Mouse (Mus musculus) E14TG2a.4 (cell line): ENCODE data around the gene Fam81a.

ENCODE experiments used
- H3K27me3 ChIP-seq: 2 replicates; pipeline ENCODE4 v1.6.1; 2014; ENCODE audit warnings: low read length, control low read depth; ENCODE audit not compliant: insufficient read depth
- H3K36me3 ChIP-seq: 2 replicates; pipeline ENCODE4 v1.6.1; 2014; ENCODE audit warnings: low read length, control low read depth; ENCODE audit not compliant: insufficient read depth
- H3K4me1 ChIP-seq: replicated peaks from 2 replicates; pipeline ENCODE4 v1.6.1; 2014; ENCODE audit warnings: low read depth, low read length, control low read depth
- H3K4me3 ChIP-seq: replicated peaks from 2 replicates; pipeline ENCODE4 v1.5.1; 2014; ENCODE audit warnings: mild to moderate bottlenecking, low read length
- H3K9me3 ChIP-seq: 2 replicates; pipeline ENCODE4 v1.6.1; 2014; ENCODE audit warnings: low read length, control low read depth
- CTCF ChIP-seq: conservative IDR thresholded peaks from 2 replicates; pipeline ENCODE4 v1.5.1; 2014; ENCODE audit warnings: low read length
- NANOG ChIP-seq: IDR thresholded peaks from 2 replicates; pipeline ENCODE4 v1.6.1; 2014; ENCODE audit warnings: borderline replicate concordance, low read length, mixed read lengths
- POU5F1 ChIP-seq: IDR thresholded peaks from 2 replicates; pipeline ENCODE4 v1.6.1; 2014; ENCODE audit warnings: low read length, borderline replicate concordance

The Fam81a gene

GRCm38 (mm10) chr9:70097542-70097941 is 44.8 kb downstream of the Fam81a start:
- TF ChIP-seq CTCF (no peak), POU5F1 (no peak), NANOG (no peak)
- Histone ChIP-seq H3K27me3 (no peaks in the 10 kb centered on the region; the same call in 1 of the 2 replicates), H3K36me3 (peaks cover 16% of the 10 kb centered on the region; the same call in 1 of the 2 replicates), H3K4me1 (peaks cover 3% of the 10 kb centered on the region), H3K9me3 (peaks cover 14% of the 10 kb centered on the region), H3K4me3 (no peak overlapping the region)

- H3K36me3 ChIP-seq = peaks cover 21% of the 10 kb centered on the region; the same call in 1 of the 2 replicates
- H3K4me3 ChIP-seq = no peak overlapping the region
- peaks cover 14% of the 10 kb centered on the region for H3K9me3 ChIP-seq
- no peaks in the 10 kb centered on the region; the same call in 1 of the 2 replicates for H3K27me3 ChIP-seq
- no peak for TF ChIP-seq CTCF
- 0 out of 2 replicates have a peak, but pooled peaks cover 7% of the 10 kb centered on the region for H3K4me1 ChIP-seq
Observed at GRCm38 (mm10) chr9:70095016-70095415, 47.3 kb downstream of the Fam81a start.

- H3K9me3 ChIP-seq = peaks cover 5% of the 10 kb centered on the region; the same call in 1 of the 2 replicates
- H3K4me3 ChIP-seq = no peak overlapping the region
- H3K27me3 ChIP-seq = no peaks in the 10 kb centered on the region
- peaks cover 45% of the 10 kb centered on the region for H3K4me1 ChIP-seq
- no peak for TF ChIP-seq POU5F1
- TF ChIP-seq NANOG = no peak
- TF ChIP-seq CTCF = no peak
- H3K36me3 ChIP-seq = peaks cover 12% of the 10 kb centered on the region; the same call in 1 of the 2 replicates
Observed at GRCm38 (mm10) chr9:70090541-70090940, 51.8 kb downstream of the Fam81a start.

- Histone ChIP-seq H3K4me3 (peak overlapping the region; percentile 24), H3K4me1 (peaks cover 48% of the 10 kb centered on the region), H3K27me3 (no peaks in the 10 kb centered on the region), H3K36me3 (peaks cover 12% of the 10 kb centered on the region; the same call in 1 of the 2 replicates), H3K9me3 (peaks cover 19% of the 10 kb centered on the region)
- TF ChIP-seq CTCF (no peak), POU5F1 (no peak), NANOG (no peak)
Observed at GRCm38 (mm10) chr9:70088786-70089096, 53.6 kb downstream of the Fam81a start.

- Histone ChIP-seq H3K4me3 (peak overlapping the region; percentile 24; the same call in 1 of the 2 replicates), H3K4me1 (peaks cover 49% of the 10 kb centered on the region), H3K36me3 (peaks cover 9% of the 10 kb centered on the region; the same call in 1 of the 2 replicates), H3K9me3 (peaks cover 19% of the 10 kb centered on the region), H3K27me3 (no peaks in the 10 kb centered on the region)
- TF ChIP-seq NANOG (no peak), POU5F1 (no peak), CTCF (no peak)
Observed at GRCm38 (mm10) chr9:70088041-70088785, 54.1 kb downstream of the Fam81a start.

GRCm38 (mm10) chr9:70087379-70087778 is 55.0 kb downstream of the Fam81a start:
- Histone ChIP-seq H3K36me3 (peaks cover 4% of the 10 kb centered on the region; the same call in 1 of the 2 replicates), H3K9me3 (peaks cover 19% of the 10 kb centered on the region), H3K27me3 (no peaks in the 10 kb centered on the region), H3K4me1 (peaks cover 53% of the 10 kb centered on the region), H3K4me3 (peak overlapping the region; percentile 23; the same call in 1 of the 2 replicates)
- TF ChIP-seq NANOG = no peak; the same call in 1 of the 2 replicates
- TF ChIP-seq CTCF = no peak
- no peak for TF ChIP-seq POU5F1

- peaks cover 4% of the 10 kb centered on the region; the same call in 1 of the 2 replicates for H3K36me3 ChIP-seq
- H3K4me1 ChIP-seq = peaks cover 64% of the 10 kb centered on the region
- TF ChIP-seq NANOG (no peak), CTCF (no peak), POU5F1 (no peak)
- H3K4me3 ChIP-seq = no peak overlapping the region
- no peaks in the 10 kb centered on the region for H3K27me3 ChIP-seq
- H3K9me3 ChIP-seq = peaks cover 19% of the 10 kb centered on the region
Observed at GRCm38 (mm10) chr9:70086091-70086490, 56.3 kb downstream of the Fam81a start.

GRCm38 (mm10) chr9:70084107-70084506 is 58.3 kb downstream of the Fam81a start:
- H3K36me3 ChIP-seq = no peaks in the 10 kb centered on the region
- peaks cover 19% of the 10 kb centered on the region for H3K9me3 ChIP-seq
- TF ChIP-seq NANOG (no peak), CTCF (peak; percentile 87)
- no peak overlapping the region for H3K4me3 ChIP-seq
- H3K27me3 ChIP-seq = no peaks in the 10 kb centered on the region
- H3K4me1 ChIP-seq = peaks cover 57% of the 10 kb centered on the region
